Mouse (Mus musculus): Measurements from ENCODE around the gene Vsig8. TPM values are rescaled to one million over a fixed set of nuclear protein-coding genes. Genes with fewer than 3 reads are reported as not detected.

The Vsig8 gene
- polyA plus RNA-seq, 1 experiment from 2014 or later, result not detected

GRCm38 (mm10) chr1:172522524-172522923 is 33.2 kb upstream of the Vsig8 start:
- WGBS, result 68% methylated on average over 7 of the region's 7 CpGs
- no peak overlapping the region for H3K27ac ChIP-seq (replicated peaks; ENCODE audit: low read depth, low read length)
- H3K9ac ChIP-seq (replicated peaks; ENCODE audit: low read length), result no peak overlapping the region
- no peaks in the 10 kb centered on the region for H3K9me3 ChIP-seq (replicated peaks; ENCODE audit: control insufficient read depth, low read length)
- no peaks in the 10 kb centered on the region for H3K36me3 ChIP-seq (replicated peaks; ENCODE audit: control insufficient read depth, insufficient read depth, low read depth, low read length)
- no peaks in the 10 kb centered on the region; the same call in 1 of the 2 replicates for H3K4me1 ChIP-seq (ENCODE audit: control insufficient read depth, insufficient read depth, low read length)
- DNase-seq (ENCODE audit: low spot score), result peak; percentile 38
- H3K4me2 ChIP-seq (ENCODE audit: low read depth, low read length), result no peak overlapping the region
- ATAC-seq (replicated peaks; ENCODE audit: insufficient number of reproducible peaks, low FRiP score, low TSS enrichment, low read depth), result no peak
- H3K4me3 ChIP-seq (ENCODE audit: low read depth, low read length), result no peak overlapping the region
- no peaks in the 10 kb centered on the region for H3K27me3 ChIP-seq (ENCODE audit: control insufficient read depth, insufficient read depth, low read length)

GRCm38 (mm10) chr1:172523699-172524101 is 32.0 kb upstream of the Vsig8 start:
- 67% methylated on average over 12 of the region's 12 CpGs for WGBS
- no peak overlapping the region for H3K4me3 ChIP-seq (ENCODE audit: low read depth, low read length)
- H3K4me1 ChIP-seq (ENCODE audit: control insufficient read depth, insufficient read depth, low read length), result no peaks in the 10 kb centered on the region; the same call in 1 of the 2 replicates
- no peak for DNase-seq (ENCODE audit: low spot score)
- H3K4me2 ChIP-seq (ENCODE audit: low read depth, low read length), result no peak overlapping the region
- no peak overlapping the region for H3K27ac ChIP-seq (replicated peaks; ENCODE audit: low read depth, low read length)
- no peaks in the 10 kb centered on the region for H3K36me3 ChIP-seq (replicated peaks; ENCODE audit: control insufficient read depth, insufficient read depth, low read depth, low read length)
- H3K27me3 ChIP-seq (ENCODE audit: control insufficient read depth, insufficient read depth, low read length), result no peaks in the 10 kb centered on the region
- ATAC-seq (replicated peaks; ENCODE audit: insufficient number of reproducible peaks, low FRiP score, low TSS enrichment, low read depth), result no peak
- H3K9me3 ChIP-seq (replicated peaks; ENCODE audit: control insufficient read depth, low read length), result no peaks in the 10 kb centered on the region
- H3K9ac ChIP-seq (replicated peaks; ENCODE audit: low read length), result no peak overlapping the region

- WGBS, result 41% methylated on average over 15 of the region's 15 CpGs
- Histone ChIP-seq H3K27ac (replicated peaks; ENCODE audit: low read depth, low read length) (no peak overlapping the region), H3K4me1 (ENCODE audit: control insufficient read depth, insufficient read depth, low read length) (no peaks in the 10 kb centered on the region), H3K27me3 (ENCODE audit: control insufficient read depth, insufficient read depth, low read length) (no peaks in the 10 kb centered on the region), H3K9ac (replicated peaks; ENCODE audit: low read length) (no peak overlapping the region), H3K4me3 (ENCODE audit: low read depth, low read length) (no peak overlapping the region), H3K36me3 (replicated peaks; ENCODE audit: control insufficient read depth, insufficient read depth, low read depth, low read length) (no peaks in the 10 kb centered on the region), H3K4me2 (ENCODE audit: low read depth, low read length) (no peak overlapping the region), H3K9me3 (replicated peaks; ENCODE audit: control insufficient read depth, low read length) (no peaks in the 10 kb centered on the region)
- DNase-seq (ENCODE audit: low spot score) (peak; percentile 60), ATAC-seq (replicated peaks; ENCODE audit: insufficient number of reproducible peaks, low FRiP score, low TSS enrichment, low read depth) (no peak)
Measured at GRCm38 (mm10) chr1:172525027-172525764, 30.5 kb upstream of the Vsig8 start.

GRCm38 (mm10) chr1:172525971-172526370 is 29.8 kb upstream of the Vsig8 start:
- ATAC-seq (replicated peaks; ENCODE audit: insufficient number of reproducible peaks, low FRiP score, low TSS enrichment, low read depth), result no peak
- Histone ChIP-seq H3K9me3 (replicated peaks; ENCODE audit: control insufficient read depth, low read length) (no peaks in the 10 kb centered on the region), H3K4me2 (ENCODE audit: low read depth, low read length) (no peak overlapping the region), H3K27me3 (ENCODE audit: control insufficient read depth, insufficient read depth, low read length) (no peaks in the 10 kb centered on the region), H3K9ac (replicated peaks; ENCODE audit: low read length) (no peak overlapping the region), H3K36me3 (replicated peaks; ENCODE audit: control insufficient read depth, insufficient read depth, low read depth, low read length) (no peaks in the 10 kb centered on the region), H3K4me1 (ENCODE audit: control insufficient read depth, insufficient read depth, low read length) (no peaks in the 10 kb centered on the region), H3K27ac (replicated peaks; ENCODE audit: low read depth, low read length) (no peak overlapping the region), H3K4me3 (ENCODE audit: low read depth, low read length) (no peak overlapping the region)
- WGBS, result 68% methylated on average over 7 of the region's 7 CpGs
- DNase-seq (ENCODE audit: low spot score), result no peak

- ATAC-seq (replicated peaks; ENCODE audit: insufficient number of reproducible peaks, low FRiP score, low TSS enrichment, low read depth), result no peak
- no peaks in the 10 kb centered on the region for H3K36me3 ChIP-seq (replicated peaks; ENCODE audit: control insufficient read depth, insufficient read depth, low read depth, low read length)
- H3K4me1 ChIP-seq (ENCODE audit: control insufficient read depth, insufficient read depth, low read length), result no peaks in the 10 kb centered on the region
- H3K9ac ChIP-seq (replicated peaks; ENCODE audit: low read length), result no peak overlapping the region
- WGBS, result 75% methylated on average over 23 of the region's 23 CpGs
- H3K4me3 ChIP-seq (ENCODE audit: low read depth, low read length), result no peak overlapping the region
- H3K4me2 ChIP-seq (ENCODE audit: low read depth, low read length), result no peak overlapping the region; the same call in 1 of the 2 replicates
- no peaks in the 10 kb centered on the region for H3K27me3 ChIP-seq (ENCODE audit: control insufficient read depth, insufficient read depth, low read length)
- no peak overlapping the region for H3K27ac ChIP-seq (replicated peaks; ENCODE audit: low read depth, low read length)
- no peaks in the 10 kb centered on the region for H3K9me3 ChIP-seq (replicated peaks; ENCODE audit: control insufficient read depth, low read length)
- no peak for DNase-seq (ENCODE audit: low spot score)
Measured at GRCm38 (mm10) chr1:172526380-172527081, 29.2 kb upstream of the Vsig8 start.

- no peaks in the 10 kb centered on the region for H3K4me1 ChIP-seq (ENCODE audit: control insufficient read depth, insufficient read depth, low read length)
- no peak for ATAC-seq (replicated peaks; ENCODE audit: insufficient number of reproducible peaks, low FRiP score, low TSS enrichment, low read depth)
- H3K4me3 ChIP-seq (ENCODE audit: low read depth, low read length), result no peak overlapping the region
- no peak overlapping the region for H3K27ac ChIP-seq (replicated peaks; ENCODE audit: low read depth, low read length)
- H3K36me3 ChIP-seq (replicated peaks; ENCODE audit: control insufficient read depth, insufficient read depth, low read depth, low read length), result no peaks in the 10 kb centered on the region
- no peaks in the 10 kb centered on the region for H3K9me3 ChIP-seq (replicated peaks; ENCODE audit: control insufficient read depth, low read length)
- no peak overlapping the region for H3K4me2 ChIP-seq (ENCODE audit: low read depth, low read length)
- 92% methylated on average over 10 of the region's 10 CpGs for WGBS
- H3K9ac ChIP-seq (replicated peaks; ENCODE audit: low read length), result no peak overlapping the region
- no peaks in the 10 kb centered on the region for H3K27me3 ChIP-seq (ENCODE audit: control insufficient read depth, insufficient read depth, low read length)
- DNase-seq (ENCODE audit: low spot score), result no peak
Measured at GRCm38 (mm10) chr1:172527431-172527830, 28.3 kb upstream of the Vsig8 start.

- Histone ChIP-seq H3K36me3 (replicated peaks; ENCODE audit: control insufficient read depth, insufficient read depth, low read depth, low read length) (no peaks in the 10 kb centered on the region), H3K27ac (replicated peaks; ENCODE audit: low read depth, low read length) (no peak overlapping the region), H3K4me3 (ENCODE audit: low read depth, low read length) (no peak overlapping the region), H3K4me1 (ENCODE audit: control insufficient read depth, insufficient read depth, low read length) (no peaks in the 10 kb centered on the region), H3K27me3 (ENCODE audit: control insufficient read depth, insufficient read depth, low read length) (no peaks in the 10 kb centered on the region), H3K9ac (replicated peaks; ENCODE audit: low read length) (no peak overlapping the region), H3K4me2 (ENCODE audit: low read depth, low read length) (no peak overlapping the region), H3K9me3 (replicated peaks; ENCODE audit: control insufficient read depth, low read length) (no peaks in the 10 kb centered on the region)
- peak; percentile 90 for DNase-seq (ENCODE audit: low spot score)
- ATAC-seq (replicated peaks; ENCODE audit: insufficient number of reproducible peaks, low FRiP score, low TSS enrichment, low read depth), result peak; percentile 29; the same call in 1 of the 2 replicates
- WGBS, result 6% methylated on average over 7 of the region's 7 CpGs
Measured at GRCm38 (mm10) chr1:172528701-172529100, 27.0 kb upstream of the Vsig8 start.

All from embryonic facial prominence, embryonic 11.5 days (tissue).